Mouse (Mus musculus) intestine, embryonic 15.5 days (tissue): ENCODE data around the gene Dip2b. TPM values are rescaled to one million over a fixed set of nuclear protein-coding genes. Genes with fewer than 3 reads are reported as not detected.
"Not testable (repeated sequence)": the region's sequence is repeated elsewhere in the genome, so short reads cannot be mapped to it uniquely, and the experiment has no call there.

Experiments
- ATAC-seq: fragments of 200-750 bp; cut with Nextera tagmentation; 2 replicates; pipeline ENCODE4 v1.8.0; 2017; ENCODE audit warnings: moderate TSS enrichment, moderate library complexity
- H3K27ac ChIP-seq: fragments of 300-500 bp; sonication (generic); 2 replicates; pipeline ENCODE4 v1.5.1; 2015; ENCODE audit warnings: mild to moderate bottlenecking, inconsistent platforms
- H3K27me3 ChIP-seq: fragments of 300-500 bp; sonication (generic); replicated peaks from 2 replicates; pipeline ENCODE4 v1.6.1; 2015; ENCODE audit warnings: inconsistent platforms
- H3K36me3 ChIP-seq: fragments of 300-500 bp; sonication (generic); 2 replicates; pipeline ENCODE4 v1.6.1; 2015; ENCODE audit warnings: inconsistent platforms
- H3K4me1 ChIP-seq: fragments of 300-500 bp; sonication (generic); replicated peaks from 2 replicates; pipeline ENCODE4 v1.6.1; 2015; ENCODE audit warnings: inconsistent platforms
- H3K4me2 ChIP-seq: fragments of 300-500 bp; sonication (generic); replicated peaks from 2 replicates; pipeline ENCODE4 v1.6.1; 2015; ENCODE audit warnings: mild to moderate bottlenecking, inconsistent platforms
- H3K4me3 ChIP-seq: fragments of 300-500 bp; sonication (generic); replicated peaks from 2 replicates; pipeline ENCODE4 v1.5.1; 2015; ENCODE audit warnings: inconsistent platforms
- H3K9ac ChIP-seq: fragments of 300-500 bp; sonication (generic); 2 replicates; pipeline ENCODE4 v1.6.1; 2015; ENCODE audit warnings: inconsistent platforms
- H3K9me3 ChIP-seq: fragments of 300-500 bp; sonication (generic); 2 replicates; pipeline ENCODE4 v1.6.1; 2016; ENCODE audit warnings: inconsistent platforms
- WGBS: fragments of 180-500 bp; shearing (Covaris S2); methylation state at CpG from one replicate; pipeline ENCODE4 v1.1.7; 2015; 5-methylcytosine and 5-hydroxymethylcytosine counted together
- polyA plus RNA-seq: library from polyadenylated mRNA; unstranded; fragments of >200 nt; fragmentation: Nextera tagmentation; extraction: Ambion mirVana; gene quantifications from 2 replicates; pipeline ENCODE4 v1.2.1, GENCODE M21; 2015

Dip2b gene
- polyA plus RNA-seq, 1 experiment from 2014 or later = 7.6 TPM

DNA sequence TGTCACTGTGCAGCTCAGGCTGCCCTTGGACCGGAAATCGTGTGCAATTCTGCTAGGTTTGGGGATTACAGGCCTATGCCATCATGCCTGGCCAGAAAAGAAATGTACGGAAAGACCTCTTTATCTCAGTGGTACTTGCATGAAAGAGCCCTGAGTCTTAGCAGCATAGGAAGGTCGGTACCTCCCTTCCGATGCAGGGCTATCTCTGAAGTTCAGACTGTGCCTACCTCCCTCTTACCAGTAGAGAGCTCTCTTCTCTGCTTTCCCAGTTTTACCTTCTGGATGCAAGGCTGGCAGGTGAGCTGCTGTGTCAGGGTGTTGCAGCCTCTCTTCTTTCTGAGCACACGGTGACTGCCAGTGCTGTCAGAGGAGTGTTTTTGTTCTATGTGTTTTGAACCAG lies 203.3 kb downstream of the Dip2b start:
- H3K9ac ChIP-seq = no peak overlapping the region
- ATAC-seq = no peak
- H3K27me3 ChIP-seq = no peaks in the 10 kb centered on the region
- peaks cover 24% of the 10 kb centered on the region for H3K36me3 ChIP-seq
- no peak overlapping the region for H3K27ac ChIP-seq
- no peaks in the 10 kb centered on the region for H3K4me1 ChIP-seq
- no peak overlapping the region for H3K4me2 ChIP-seq
- no peak overlapping the region for H3K4me3 ChIP-seq
- no peaks in the 10 kb centered on the region for H3K9me3 ChIP-seq
- WGBS = 93% methylated on average over 6 of the region's 6 CpGs

DNA sequence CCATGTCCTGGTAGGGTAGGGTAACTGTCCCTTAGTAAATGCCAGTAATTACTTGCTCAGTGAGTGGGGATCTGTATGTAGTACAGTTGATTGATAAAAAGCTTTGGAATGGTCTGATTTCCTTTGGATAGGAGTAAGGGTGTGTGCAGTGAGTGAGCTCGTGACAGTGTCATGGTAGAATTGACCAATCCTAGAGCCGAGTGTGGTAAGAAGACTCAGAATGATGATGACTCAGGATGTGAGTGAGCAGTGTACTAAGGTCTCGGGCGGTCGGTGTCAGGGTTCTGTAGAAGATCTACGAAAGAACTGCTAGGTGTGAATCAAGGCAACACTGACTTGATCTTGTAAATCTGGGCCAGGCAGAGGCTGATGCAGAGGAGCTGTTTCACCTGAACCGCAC lies 207.5 kb downstream of the Dip2b start:
- Histone ChIP-seq H3K9ac (no peak overlapping the region), H3K9me3 (no peaks in the 10 kb centered on the region), H3K4me1 (no peaks in the 10 kb centered on the region), H3K4me2 (no peak overlapping the region), H3K27ac (no peak overlapping the region), H3K36me3 (peaks cover 42% of the 10 kb centered on the region), H3K4me3 (no peak overlapping the region), H3K27me3 (no peaks in the 10 kb centered on the region)
- ATAC-seq = no peak
- WGBS = 95% methylated on average over 7 of the region's 7 CpGs

DNA sequence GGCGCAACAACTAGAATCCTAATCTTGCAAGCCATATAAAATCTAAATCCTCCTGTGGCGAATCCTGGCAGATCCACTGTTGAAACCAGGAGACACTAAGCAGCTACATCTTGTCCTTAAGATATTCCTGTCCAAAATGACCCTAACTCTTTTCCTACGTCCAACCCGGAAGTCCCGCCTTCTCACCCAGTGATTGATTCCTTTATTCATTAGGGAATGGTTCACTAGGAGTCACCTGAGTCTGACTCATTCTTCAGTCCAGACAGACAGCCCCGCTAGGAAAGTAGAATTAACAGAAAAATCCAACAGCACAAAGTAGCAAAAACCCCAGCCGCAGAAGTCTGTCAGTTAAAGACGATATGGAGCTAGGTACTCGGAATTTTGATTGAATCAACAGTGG lies 208.8 kb downstream of the Dip2b start:
- peaks cover 40% of the 10 kb centered on the region for H3K36me3 ChIP-seq

DNA sequence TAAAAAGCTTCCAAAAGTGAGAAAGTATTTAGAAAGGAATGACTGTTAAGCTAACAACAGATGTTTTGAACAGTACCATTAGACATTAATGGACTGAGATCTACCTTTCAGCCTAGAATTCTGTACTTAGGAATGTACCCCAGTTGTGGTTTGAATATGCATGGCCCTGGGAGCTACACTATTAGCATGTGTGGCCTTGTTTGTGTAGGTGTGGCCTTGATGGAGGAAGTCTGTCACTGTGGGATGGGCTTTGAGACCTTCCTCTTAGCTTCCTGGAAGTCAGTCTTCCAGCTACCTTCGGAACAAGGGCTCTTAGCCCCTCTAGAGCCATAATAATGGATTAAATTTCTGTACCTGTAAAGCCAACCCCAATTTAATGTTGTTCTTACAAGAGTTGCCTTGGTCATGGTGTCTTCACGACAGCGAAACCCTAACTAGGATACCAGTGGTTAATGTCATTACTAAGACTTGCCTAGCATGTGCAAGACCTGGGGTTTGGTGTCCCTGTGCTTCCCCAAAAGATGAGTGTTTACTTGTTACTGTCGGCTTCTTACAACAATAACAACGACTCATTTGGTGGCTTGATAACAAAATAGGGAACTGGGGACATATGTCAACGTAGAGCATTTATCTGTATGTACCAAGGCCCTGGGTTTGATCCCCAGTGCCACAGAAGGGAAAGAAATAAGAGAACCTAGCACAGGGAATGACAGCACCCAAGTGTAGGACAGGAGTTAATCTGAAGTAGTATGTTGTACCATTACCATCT lies 210.4 kb downstream of the Dip2b start:
- H3K36me3 ChIP-seq = peaks cover 46% of the 10 kb centered on the region
- H3K27ac ChIP-seq = no peak overlapping the region
- H3K27me3 ChIP-seq = no peaks in the 10 kb centered on the region
- no peak for ATAC-seq
- no peak overlapping the region for H3K4me2 ChIP-seq
- WGBS = 93% methylated on average over 6 of the region's 6 CpGs
- no peak overlapping the region for H3K9ac ChIP-seq
- no peak overlapping the region for H3K4me3 ChIP-seq
- no peaks in the 10 kb centered on the region for H3K4me1 ChIP-seq
- H3K9me3 ChIP-seq = no peaks in the 10 kb centered on the region

More for the DNA sequence above, 208.8 kb downstream of the Dip2b start:
- Histone ChIP-seq H3K9ac (no peak overlapping the region), H3K4me1 (no peaks in the 10 kb centered on the region), H3K27me3 (no peaks in the 10 kb centered on the region), H3K27ac (no peak overlapping the region), H3K4me2 (no peak overlapping the region), H3K4me3 (no peak overlapping the region), H3K9me3 (no peaks in the 10 kb centered on the region)
- 90% methylated on average over 9 of the region's 9 CpGs for WGBS
- no peak for ATAC-seq

DNA sequence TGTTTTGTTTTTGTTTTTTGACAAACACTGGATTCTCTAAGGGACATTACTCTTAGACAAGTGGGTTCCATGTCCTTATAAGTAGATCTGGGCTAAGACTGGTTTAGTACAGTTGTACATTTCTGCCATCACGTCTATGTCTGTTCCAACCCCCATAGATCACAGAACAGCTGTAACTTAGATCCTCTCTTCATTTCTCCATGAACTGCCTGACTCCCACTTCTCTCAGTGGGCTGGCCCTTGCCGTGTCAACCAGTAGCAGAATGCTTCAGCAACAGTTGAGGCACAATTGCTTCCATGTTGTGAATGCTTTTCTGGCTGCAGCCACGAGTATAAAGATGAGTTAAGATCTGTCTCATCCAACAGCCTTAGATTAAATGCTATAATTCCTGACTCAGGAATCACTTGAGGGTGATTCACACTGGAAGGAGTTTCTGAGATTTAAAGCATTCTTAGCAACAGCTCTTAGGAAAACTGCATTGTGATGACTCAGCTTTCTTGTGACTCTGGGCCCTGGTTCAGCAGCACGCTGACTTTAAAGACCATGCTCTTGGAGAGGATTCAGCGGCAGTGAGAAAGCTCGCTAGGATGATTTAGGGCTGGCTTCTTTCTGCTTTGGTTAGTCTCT lies 212.8 kb downstream of the Dip2b start:
- H3K27ac ChIP-seq = no peak overlapping the region
- ATAC-seq = no peak
- no peaks in the 10 kb centered on the region for H3K4me1 ChIP-seq
- 79% methylated on average over 6 of the region's 6 CpGs for WGBS
- H3K9me3 ChIP-seq = no peaks in the 10 kb centered on the region
- no peak overlapping the region for H3K4me3 ChIP-seq
- H3K4me2 ChIP-seq = no peak overlapping the region
- peaks cover 59% of the 10 kb centered on the region for H3K36me3 ChIP-seq
- no peak overlapping the region for H3K9ac ChIP-seq
- no peaks in the 10 kb centered on the region for H3K27me3 ChIP-seq

DNA sequence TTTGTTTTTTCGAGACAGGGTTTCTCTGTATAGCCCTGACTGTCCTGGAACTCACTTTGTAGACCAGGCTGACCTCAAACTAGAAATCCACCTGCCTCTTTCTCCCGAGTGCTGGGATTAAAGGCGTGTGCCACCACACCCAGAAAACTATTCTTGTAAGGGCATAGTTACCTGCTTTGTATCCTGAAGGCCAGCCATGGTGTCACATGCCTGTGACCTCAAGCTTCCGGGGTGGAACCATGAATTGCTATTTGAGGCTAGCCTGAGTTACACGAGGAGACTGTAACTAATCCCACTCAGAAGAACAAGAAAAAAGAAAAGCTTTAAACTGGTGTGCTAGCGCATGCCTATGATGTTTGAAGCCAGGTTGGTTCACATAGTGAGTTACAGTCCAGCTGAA lies 217.9 kb downstream of the Dip2b start:
- 83% methylated on average over 6 of the region's 6 CpGs for WGBS
- H3K36me3 ChIP-seq = peaks cover 52% of the 10 kb centered on the region

DNA sequence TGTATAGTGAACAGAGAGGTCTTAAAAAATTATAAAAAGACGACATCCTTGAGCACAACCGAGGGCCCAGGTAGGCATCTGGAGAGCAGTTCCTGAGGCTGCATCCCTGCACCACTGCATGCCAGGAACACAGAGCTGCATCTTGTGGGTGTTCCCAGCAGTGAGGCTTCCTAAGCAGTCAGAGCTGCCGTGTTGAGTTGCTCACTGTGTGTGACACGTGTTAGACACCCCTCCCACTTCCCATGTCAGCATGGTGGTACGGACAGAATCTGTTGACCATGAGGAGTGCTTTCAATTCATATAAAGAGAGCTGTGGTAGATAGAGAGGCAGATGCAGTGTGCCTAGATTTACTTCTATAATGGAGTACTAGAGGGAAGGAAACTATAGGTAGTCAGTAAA lies 218.8 kb downstream of the Dip2b start:
- 86% methylated on average over 5 of the region's 5 CpGs for WGBS
- Histone ChIP-seq H3K27me3 (no peaks in the 10 kb centered on the region), H3K9ac (no peak overlapping the region), H3K4me2 (no peak overlapping the region), H3K9me3 (no peaks in the 10 kb centered on the region), H3K27ac (no peak overlapping the region), H3K4me3 (no peak overlapping the region), H3K36me3 (peaks cover 54% of the 10 kb centered on the region), H3K4me1 (no peaks in the 10 kb centered on the region)
- ATAC-seq = no peak

More for the DNA sequence above, 217.9 kb downstream of the Dip2b start:
- H3K4me1 ChIP-seq = no peaks in the 10 kb centered on the region
- H3K27ac ChIP-seq = no peak overlapping the region
- no peaks in the 10 kb centered on the region for H3K9me3 ChIP-seq
- H3K4me3 ChIP-seq = no peak overlapping the region
- no peak overlapping the region for H3K9ac ChIP-seq
- no peak overlapping the region for H3K4me2 ChIP-seq
- ATAC-seq = no peak
- H3K27me3 ChIP-seq = no peaks in the 10 kb centered on the region

DNA sequence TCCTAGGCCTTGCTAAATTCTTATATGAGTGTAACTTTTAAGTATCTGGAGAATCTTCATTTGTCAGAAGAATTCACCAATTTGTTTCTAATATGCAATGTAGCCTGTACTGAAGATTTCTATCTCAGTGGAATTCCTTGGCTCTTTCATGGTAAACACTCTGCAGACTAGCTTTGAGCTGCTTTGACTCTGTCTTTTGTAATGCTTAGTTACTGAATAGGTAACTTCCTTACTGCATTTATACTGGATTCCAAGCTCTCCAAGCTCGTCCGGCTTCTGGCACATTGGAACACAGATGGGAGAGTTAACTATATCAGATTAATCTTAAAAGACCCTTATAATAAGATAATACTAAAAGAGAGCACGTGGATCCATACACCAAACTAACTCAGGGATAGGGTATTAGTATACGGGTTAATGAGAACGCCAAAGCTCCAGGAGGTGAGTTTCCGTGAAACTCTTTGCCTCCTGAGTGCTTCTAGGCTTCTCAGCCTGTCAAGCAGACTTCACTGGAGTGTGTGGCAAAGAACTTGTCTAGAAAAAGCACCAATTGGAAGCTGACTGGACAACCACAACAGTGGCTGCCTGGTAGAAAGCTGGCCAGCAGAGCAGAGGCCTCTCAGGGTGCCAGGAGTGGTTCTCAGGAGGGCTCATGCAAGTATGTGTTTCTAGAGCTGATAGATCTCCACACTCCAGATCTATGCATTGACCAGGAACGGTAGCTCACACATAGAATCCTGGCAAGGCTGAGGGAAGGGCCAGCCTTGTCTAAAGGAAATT lies 220.4 kb downstream of the Dip2b start:
- peaks cover 42% of the 10 kb centered on the region for H3K36me3 ChIP-seq
- H3K27ac ChIP-seq = no peak overlapping the region
- ATAC-seq = no peak
- no peak overlapping the region for H3K9ac ChIP-seq
- no peaks in the 10 kb centered on the region for H3K27me3 ChIP-seq
- no peaks in the 10 kb centered on the region for H3K9me3 ChIP-seq
- 95% methylated on average over 7 of the region's 7 CpGs for WGBS
- H3K4me1 ChIP-seq = no peaks in the 10 kb centered on the region
- H3K4me3 ChIP-seq = no peak overlapping the region
- no peak overlapping the region for H3K4me2 ChIP-seq

DNA sequence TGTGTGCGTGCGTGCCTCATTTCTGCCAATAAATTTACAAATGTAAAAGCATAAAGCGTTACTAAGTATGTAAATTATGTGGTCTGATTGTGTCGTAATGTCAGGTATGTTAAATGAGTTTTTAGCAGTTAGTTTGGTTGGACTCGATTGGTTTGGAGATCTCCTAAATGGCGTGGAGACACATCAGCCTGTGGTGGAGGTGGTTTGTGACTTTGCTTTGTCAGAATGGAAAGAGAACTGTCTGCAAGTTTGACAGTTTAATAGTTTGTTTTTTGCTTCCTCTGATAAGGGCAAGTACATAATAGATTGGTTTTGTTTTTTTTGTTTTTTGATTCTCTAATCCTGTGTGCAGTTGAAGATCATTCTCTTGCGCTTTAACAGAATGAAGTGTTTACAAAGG lies 221.9 kb downstream of the Dip2b start:
- ATAC-seq, H3K27me3 ChIP-seq, H3K9ac ChIP-seq, H3K27ac ChIP-seq, H3K4me1 ChIP-seq, H3K4me3 ChIP-seq, H3K9me3 ChIP-seq, H3K4me2 ChIP-seq: not testable (repeated sequence)
- peaks cover 28% of the 10 kb centered on the region for H3K36me3 ChIP-seq
- WGBS = 86% methylated on average over 7 of the region's 7 CpGs

DNA sequence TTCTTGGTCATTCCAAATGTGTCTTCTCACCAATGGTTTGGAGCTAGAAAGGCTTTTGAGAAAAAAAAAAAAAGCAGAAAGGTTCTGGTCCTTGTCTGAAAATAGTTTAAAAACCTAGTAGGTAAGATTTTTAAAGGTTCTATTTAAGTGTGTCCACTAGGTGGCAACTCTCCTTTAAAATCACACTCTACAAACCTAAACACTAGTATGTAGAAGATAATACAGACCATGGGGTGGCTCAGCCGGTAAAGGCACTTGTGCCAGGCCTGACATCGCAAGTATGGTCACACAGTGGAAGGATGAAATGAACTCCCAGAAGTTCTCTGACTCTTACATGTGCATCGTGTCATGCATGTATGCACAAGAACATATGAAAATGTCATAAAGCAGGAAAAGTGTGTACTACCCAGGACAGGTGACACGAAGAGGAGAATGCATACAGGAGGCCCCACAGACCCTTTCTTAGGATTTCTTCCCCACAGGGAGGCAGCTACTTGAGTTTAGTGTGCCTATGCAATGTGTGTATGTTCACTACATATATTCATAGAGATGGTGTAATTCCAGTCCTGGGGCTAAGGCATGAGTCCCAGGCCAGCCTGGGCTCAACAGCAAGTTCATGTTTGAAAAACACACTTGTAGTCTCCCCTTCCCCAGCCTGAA lies 224.9 kb downstream of the Dip2b start:
- H3K4me2 ChIP-seq = no peak overlapping the region
- H3K4me1 ChIP-seq = no peaks in the 10 kb centered on the region
- 29% methylated on average over 4 of the region's 4 CpGs for WGBS
- H3K27ac ChIP-seq = no peak overlapping the region
- H3K36me3 ChIP-seq = 0 out of 2 replicates have a peak, but pooled peaks cover 8% of the 10 kb centered on the region
- no peak overlapping the region for H3K9ac ChIP-seq
- H3K9me3 ChIP-seq = no peaks in the 10 kb centered on the region
- no peak for ATAC-seq
- no peak overlapping the region for H3K4me3 ChIP-seq
- H3K27me3 ChIP-seq = no peaks in the 10 kb centered on the region

DNA sequence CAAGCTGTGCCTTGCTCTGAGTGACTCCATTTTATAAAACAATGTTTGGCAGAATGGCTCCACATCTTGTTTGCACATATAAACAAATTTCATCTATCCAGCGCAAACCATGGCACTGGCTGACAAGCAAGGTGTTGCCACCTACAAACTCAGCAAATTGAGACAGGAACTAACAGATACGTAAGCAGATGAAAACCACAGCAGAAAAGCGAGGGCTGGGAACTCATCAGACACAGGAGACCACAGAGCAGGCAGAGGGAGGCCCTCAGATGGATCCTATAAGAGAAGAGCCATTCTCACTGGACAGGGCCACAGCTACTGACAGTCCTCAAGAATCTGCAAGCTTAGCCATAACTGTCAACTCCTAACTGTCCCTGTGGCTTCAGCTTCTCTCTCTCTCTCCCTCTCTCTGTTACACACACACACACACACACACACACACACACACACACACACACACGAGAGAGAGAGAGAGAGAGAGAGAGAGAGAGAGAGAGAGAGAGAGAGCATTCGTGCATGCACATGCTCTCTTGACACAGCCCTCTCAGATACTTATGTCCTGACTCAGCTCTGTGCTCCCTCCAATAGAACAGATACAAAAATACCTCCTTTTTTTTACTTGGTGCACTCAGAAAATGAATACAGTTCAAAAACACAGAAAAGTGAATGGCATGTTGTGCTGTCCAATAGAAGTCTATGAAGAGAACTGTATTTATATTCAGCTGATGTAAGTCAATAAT lies 227.3 kb downstream of the Dip2b start:
- no peaks in the 10 kb centered on the region for H3K4me1 ChIP-seq

More for the DNA sequence above, 227.3 kb downstream of the Dip2b start:
- H3K4me2 ChIP-seq = no peak overlapping the region
- H3K27me3 ChIP-seq = no peaks in the 10 kb centered on the region
- no peak for ATAC-seq
- WGBS = 77% methylated on average over 4 of the region's 5 CpGs
- H3K4me3 ChIP-seq = no peak overlapping the region
- H3K27ac ChIP-seq = no peak overlapping the region
- no peak overlapping the region for H3K9ac ChIP-seq
- H3K36me3 ChIP-seq = 0 out of 2 replicates have a peak, but pooled peaks cover 5% of the 10 kb centered on the region
- no peaks in the 10 kb centered on the region for H3K9me3 ChIP-seq
